8 mouse cellular contexts compared by ENCODE assay signal in genomic region chr12:83018005-83018404, GRCm38 (mm10).
DNase-seq lines count a peak whose midpoint lies in the region; ATAC-seq lines count a peak whose summit lies in the region.

No protein-coding gene starts in this region.

- H3K9ac ChIP-seq in forebrain, embryonic 14.5 days (ENCODE audit: low read length) = no peak overlapping the region; the same call in 1 of the 2 replicates
- H3K9ac ChIP-seq in limb, embryonic 11.5 days (ENCODE audit: low read length) = no peak overlapping the region

- no peaks in the 10 kb centered on the region for H3K9me3 ChIP-seq in forebrain, embryonic 14.5 days (replicated peaks; ENCODE audit: control insufficient read depth, low read length)
- H3K9me3 ChIP-seq in limb, embryonic 11.5 days (ENCODE audit: control insufficient read depth, low read length) = no peaks in the 10 kb centered on the region

- no peaks in the 10 kb centered on the region for H3K27me3 ChIP-seq in forebrain, embryonic 14.5 days (replicated peaks; ENCODE audit: control insufficient read depth, insufficient read depth, low read length)
- no peaks in the 10 kb centered on the region for H3K27me3 ChIP-seq in limb, embryonic 11.5 days (ENCODE audit: control insufficient read depth, insufficient read depth, low read length)

- H3K4me1 ChIP-seq in forebrain, embryonic 14.5 days (ENCODE audit: control insufficient read depth, insufficient read depth, low read length) = no peaks in the 10 kb centered on the region
- no peaks in the 10 kb centered on the region for H3K4me1 ChIP-seq in limb, embryonic 11.5 days (ENCODE audit: control insufficient read depth, insufficient read depth, low read length)

- H3K4me2 ChIP-seq in forebrain, embryonic 14.5 days (ENCODE audit: low read length) = no peak overlapping the region
- H3K4me2 ChIP-seq in limb, embryonic 11.5 days (ENCODE audit: low read depth, severe bottlenecking) = no peak overlapping the region

- no peaks in the 10 kb centered on the region for H3K36me3 ChIP-seq in forebrain, embryonic 14.5 days (ENCODE audit: control insufficient read depth, insufficient read depth, low read length)
- no peaks in the 10 kb centered on the region for H3K36me3 ChIP-seq in limb, embryonic 11.5 days (ENCODE audit: control insufficient read depth, insufficient read depth, low read length)

- no peak overlapping the region for H3K4me3 ChIP-seq in forebrain, embryonic 14.5 days (ENCODE audit: low read depth, low read length)
- H3K4me3 ChIP-seq in limb, embryonic 11.5 days (ENCODE audit: low read depth, low read length) = no peak overlapping the region

- WGBS in forebrain, embryonic 14.5 days = 5% methylated on average over 3 of the region's 3 CpGs
- 11% methylated on average over 3 of the region's 3 CpGs for WGBS in limb, embryonic 11.5 days

- peak; percentile 40 to 65 for DNase-seq in urinary bladder, adult 18-20 months (ENCODE audit: low spot score in 2 of 2)
- DNase-seq in urinary bladder, adult 2 months (ENCODE audit: low spot score) = no peak
- peak; percentile 61 for DNase-seq in c-Kit-negative CD71-positive TER-119-positive erythroid progenitor cells, embryonic 14.5 days (ENCODE audit: low read depth, low spot score)
- DNase-seq in forebrain, embryonic 14.5 days (ENCODE audit: low spot score) = peak; percentile 92
- peak; percentile 81 for DNase-seq in induced T-regulatory cell, adult 2 months (ENCODE audit: low read depth)
- peak; percentile 95 for DNase-seq in limb, embryonic 11.5 days (ENCODE audit: low spot score)
- DNase-seq in retina, postnatal 7 days (ENCODE audit: low read depth, low spot score) = peak; percentile 79
- DNase-seq in urinary bladder, postnatal 36 days (ENCODE audit: low spot score in 2 of 2) = peak; percentile 67 to 70

- H3K27ac ChIP-seq in forebrain, embryonic 14.5 days (ENCODE audit: low read depth, low read length) = no peak overlapping the region
- no peak overlapping the region for H3K27ac ChIP-seq in limb, embryonic 11.5 days (replicated peaks; ENCODE audit: low read depth, low read length)

- ATAC-seq in forebrain, embryonic 14.5 days = 0 out of 2 replicates have a peak, but pooled peaks have one; percentile 5
- ATAC-seq in limb, embryonic 11.5 days (ENCODE audit: insufficient number of reproducible peaks, low FRiP score, low TSS enrichment, low read depth) = no peak
